Mouse (Mus musculus) liver, embryonic 14.5 days (tissue): ENCODE measurements at regions not wholly inside any gene's neighbourhood (a gene's known extent, or its start where the extent isn't known, plus 50 kb on each side); places are given as distances from the start of the nearest gene placed in this dataset.

Experiments
- ATAC-seq: fragments of 200-750 bp; cut with Nextera tagmentation; 2 replicates; pipeline ENCODE4 v1.8.0; 2017; ENCODE audit warnings: moderate number of reproducible peaks, mild to moderate bottlenecking, moderate library complexity; ENCODE audit not compliant: insufficient read depth
- DNase-seq, 3 experiments: peaks; one replicate each; pipeline ENCODE4 v3.0.0-alpha.2; 2012 to 2013; ENCODE audit warnings: low read depth in 3 of 3, low spot score in 3 of 3
- H3K27ac ChIP-seq: fragments of 300-500 bp; sonication (generic); 2 replicates; pipeline ENCODE4 v1.5.1; 2014; ENCODE audit warnings: moderate library complexity, mild to moderate bottlenecking, control low read depth, inconsistent platforms
- H3K27me3 ChIP-seq: fragments of 300-500 bp; sonication (generic); 2 replicates; pipeline ENCODE4 v1.6.1; 2014; ENCODE audit warnings: mild to moderate bottlenecking, low read length, moderate library complexity; ENCODE audit not compliant: control insufficient read depth, insufficient read depth
- H3K36me3 ChIP-seq: fragments of 300-500 bp; sonication (generic); replicated peaks from 2 replicates; pipeline ENCODE4 v1.6.1; 2014; ENCODE audit warnings: low read depth; ENCODE audit not compliant: control insufficient read depth, insufficient read depth
- H3K4me1 ChIP-seq, 2 experiments: fragments of 200-500 bp in 1 of 2; fragments of 300-500 bp in 1 of 2; sonication (generic) in 1 of 2; replicated peaks; 2 replicates each; pipeline ENCODE4 v1.6.1; 2012 to 2014; ENCODE audit warnings: antibody characterized with exemption in 1 of 2, inconsistent platforms in 1 of 2, low read length in 1 of 2; ENCODE audit not compliant: control insufficient read depth in 2 of 2, insufficient read depth in 2 of 2
- H3K4me2 ChIP-seq: fragments of 300-500 bp; sonication (generic); 2 replicates; pipeline ENCODE4 v1.6.1; 2014; ENCODE audit warnings: low read depth, mild to moderate bottlenecking, control low read depth, moderate library complexity
- H3K4me3 ChIP-seq, 2 experiments: fragments of 200-500 bp in 1 of 2; fragments of 300-500 bp in 1 of 2; sonication (generic) in 1 of 2; 2 replicates each; pipeline ENCODE4 v1.5.1; 2012 to 2014; ENCODE audit warnings: low read depth in 2 of 2, low read length in 2 of 2, mild to moderate bottlenecking in 2 of 2, control low read depth in 1 of 2, inconsistent platforms in 1 of 2, moderate library complexity in 1 of 2; ENCODE audit not compliant: insufficient read depth in 1 of 2
- H3K9ac ChIP-seq: fragments of 300-500 bp; sonication (generic); replicated peaks from 2 replicates; pipeline ENCODE4 v1.6.1; 2014; ENCODE audit warnings: mild to moderate bottlenecking, control low read depth, moderate library complexity
- H3K9me3 ChIP-seq: fragments of 300-500 bp; sonication (generic); 2 replicates; pipeline ENCODE4 v1.6.1; 2016; ENCODE audit warnings: low read length, mixed read lengths; ENCODE audit not compliant: control insufficient read depth
- CTCF ChIP-seq: IDR thresholded peaks from 2 replicates; pipeline ENCODE4 v1.5.1; 2016; ENCODE audit warnings: antibody characterized with exemption, low read depth, control low read depth
- EP300 ChIP-seq: IDR thresholded peaks from 2 replicates; pipeline ENCODE4 v1.6.1; 2016; ENCODE audit warnings: antibody characterized with exemption, low read depth
- whole genome bisulfite sequencing: fragments of 180-500 bp; shearing (Covaris S2); extraction: QIAGEN DNeasy Blood & Tissue Kit; methylation state at CpG from one replicate; pipeline ENCODE4 v1.1.7; 2014; ENCODE audit not compliant: insufficient replicate concordance; 5-methylcytosine and 5-hydroxymethylcytosine counted together

DNA sequence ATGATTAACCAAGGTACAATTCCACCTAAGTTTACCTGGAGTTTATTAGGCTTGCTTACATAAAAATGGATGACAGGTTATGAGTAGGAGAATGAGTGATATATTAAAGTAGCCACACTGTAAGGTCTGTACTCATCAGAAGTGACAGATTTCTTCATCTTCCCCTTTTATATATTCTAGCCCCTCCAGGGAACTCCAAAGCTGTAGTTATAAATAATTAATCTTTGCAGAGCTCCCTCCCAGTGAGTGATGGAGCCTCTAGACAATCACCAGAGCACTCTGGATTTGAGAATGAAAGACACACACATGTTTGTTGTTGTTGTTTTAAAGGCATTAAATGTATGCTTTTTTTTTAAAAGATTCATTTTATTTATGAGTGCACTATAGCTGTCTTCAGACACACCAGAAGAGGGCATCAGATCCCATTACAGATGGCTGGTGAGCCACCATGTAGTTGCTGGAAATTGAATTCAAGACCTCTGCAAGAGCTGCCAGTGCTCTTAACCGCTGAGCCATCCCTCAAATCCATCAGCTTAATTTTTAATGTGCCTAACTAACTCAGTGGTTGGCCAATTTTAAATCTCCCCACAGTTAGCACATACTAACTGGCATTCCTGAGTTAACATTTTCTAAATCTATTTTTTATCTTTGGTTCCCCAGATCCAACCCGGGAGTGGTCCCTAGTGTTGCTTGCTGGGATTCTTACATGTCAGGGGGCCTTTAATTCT is 273.5 kb downstream of the Rnf152 start:
- Histone ChIP-seq H3K27me3 (no peaks in the 10 kb centered on the region), H3K27ac (no peak overlapping the region), H3K9me3 (no peaks in the 10 kb centered on the region), H3K9ac (no peak overlapping the region), H3K4me2 (no peak overlapping the region), H3K4me1 (no peaks in the 10 kb centered on the region), H3K36me3 (no peaks in the 10 kb centered on the region), H3K4me3 (no peak overlapping the region)
- TF ChIP-seq EP300 = no peak
- 50% methylated on average over 2 of the region's 2 CpGs for WGBS
- DNase-seq (no peak), ATAC-seq (no peak)

DNA sequence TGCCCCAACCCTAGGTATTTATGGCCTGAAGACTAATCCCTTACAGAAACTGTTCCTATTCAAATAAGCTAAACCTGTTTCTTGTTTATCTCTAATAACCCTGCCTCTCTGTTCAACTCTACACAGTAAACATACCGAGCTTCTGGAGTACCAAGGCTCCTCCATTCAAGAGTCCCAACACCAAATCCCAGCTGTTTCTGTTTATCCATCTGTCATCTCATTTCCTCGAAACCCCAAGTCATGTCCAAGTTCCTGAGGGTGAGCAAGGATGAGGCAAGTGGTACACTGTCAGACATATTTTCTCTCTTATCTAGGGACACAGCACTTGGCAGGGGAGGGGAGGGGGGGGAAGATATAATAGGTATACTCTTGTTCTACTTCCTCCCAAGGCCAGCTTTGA is 274.6 kb downstream of the Rnf152 start:
- Histone ChIP-seq H3K4me1 (no peaks in the 10 kb centered on the region), H3K9me3 (no peaks in the 10 kb centered on the region), H3K9ac (no peak overlapping the region), H3K27me3 (no peaks in the 10 kb centered on the region), H3K4me3 (no peak overlapping the region), H3K27ac (no peak overlapping the region), H3K4me2 (no peak overlapping the region), H3K36me3 (no peaks in the 10 kb centered on the region)
- TF ChIP-seq CTCF = no peak
- no peak for TF ChIP-seq EP300
- DNase-seq (no peak), ATAC-seq (no peak)
- WGBS = 36% methylated on average over 2 of the region's 2 CpGs

DNA sequence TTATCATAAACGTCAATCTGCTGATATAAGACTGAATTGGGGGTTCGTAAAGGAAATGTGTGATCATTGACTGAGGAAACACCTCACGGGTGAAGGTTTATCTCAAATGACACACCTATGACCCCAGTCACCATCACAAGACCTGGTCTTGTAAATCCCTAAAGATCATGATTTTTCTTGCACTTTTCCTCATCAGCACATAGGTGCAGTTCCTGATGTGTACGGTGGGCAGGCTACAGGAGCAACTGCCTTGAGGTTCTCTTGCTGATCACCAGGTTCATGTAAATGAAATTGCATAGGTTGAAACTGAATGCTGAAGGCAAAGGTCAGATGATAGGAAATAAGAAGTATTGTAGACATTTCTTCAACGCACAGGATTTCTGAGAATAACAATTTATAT is 277.1 kb downstream of the Rnf152 start:
- 57% methylated on average over 5 of the region's 5 CpGs for WGBS
- TF ChIP-seq CTCF (no peak), EP300 (no peak)
- Histone ChIP-seq H3K36me3 (no peaks in the 10 kb centered on the region), H3K27ac (no peak overlapping the region), H3K9me3 (no peaks in the 10 kb centered on the region), H3K4me1 (no peaks in the 10 kb centered on the region), H3K4me2 (no peak overlapping the region), H3K9ac (no peak overlapping the region), H3K27me3 (no peaks in the 10 kb centered on the region), H3K4me3 (no peak overlapping the region)
- no peak for ATAC-seq
- no peak for DNase-seq

DNA sequence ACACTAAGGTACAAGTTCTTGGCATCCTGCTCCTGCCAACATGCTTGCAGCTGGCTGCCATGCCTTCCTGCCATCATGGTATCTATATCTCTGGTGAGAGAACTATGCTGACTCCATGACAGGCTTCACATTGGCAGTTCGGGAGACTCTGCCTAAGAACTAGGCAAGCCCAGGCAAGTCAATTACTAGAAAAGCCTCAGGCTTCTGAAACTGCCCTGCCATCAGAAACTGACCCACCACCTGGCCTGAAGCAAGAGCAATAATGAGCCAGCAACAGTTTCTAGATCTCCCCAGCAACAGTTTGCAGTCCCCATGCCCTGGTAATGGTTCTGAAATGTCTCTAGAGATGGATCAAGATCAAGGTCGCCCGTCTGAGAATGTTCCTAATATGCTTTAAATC is 280.8 kb downstream of the Rnf152 start:
- Histone ChIP-seq H3K9me3 (no peaks in the 10 kb centered on the region), H3K27ac (no peak overlapping the region), H3K4me3 (no peak overlapping the region), H3K36me3 (no peaks in the 10 kb centered on the region), H3K9ac (no peak overlapping the region), H3K4me2 (no peak overlapping the region), H3K27me3 (no peaks in the 10 kb centered on the region), H3K4me1 (no peaks in the 10 kb centered on the region)
- DNase-seq = no peak
- TF ChIP-seq CTCF = no peak
- TF ChIP-seq EP300 = no peak
- no peak for ATAC-seq
- 64% methylated on average over 3 of the region's 3 CpGs for WGBS

DNA sequence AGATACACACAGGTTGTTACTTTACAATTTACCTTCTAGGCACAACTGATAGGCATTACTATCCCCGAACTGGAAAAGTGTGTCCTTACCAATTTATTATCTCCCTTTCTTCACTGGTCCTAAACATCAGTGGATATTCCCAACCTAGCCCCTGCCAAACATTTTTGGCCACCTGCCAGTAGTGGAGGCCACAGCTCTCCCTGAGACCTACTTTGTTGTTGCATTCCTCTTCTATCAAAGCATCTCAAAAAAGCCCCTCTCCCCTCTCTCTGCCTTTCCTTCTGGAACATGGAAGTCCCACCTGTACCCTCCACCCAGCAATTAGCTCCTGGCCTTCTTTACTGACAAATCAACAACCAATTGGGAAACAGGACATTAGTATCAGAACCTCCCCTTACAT is 282.2 kb downstream of the Rnf152 start:
- 38% methylated on average over 1 of the region's 1 CpGs for WGBS
- H3K27me3 ChIP-seq = no peaks in the 10 kb centered on the region
- ATAC-seq = no peak

More for the DNA sequence above, 282.2 kb downstream of the Rnf152 start:
- TF ChIP-seq EP300 (no peak), CTCF (no peak)
- no peak for DNase-seq
- no peaks in the 10 kb centered on the region for H3K4me1 ChIP-seq
- H3K4me2 ChIP-seq = no peak overlapping the region
- H3K27ac ChIP-seq = no peak overlapping the region
- H3K9me3 ChIP-seq = no peaks in the 10 kb centered on the region
- no peaks in the 10 kb centered on the region for H3K36me3 ChIP-seq
- no peak overlapping the region for H3K4me3 ChIP-seq
- H3K9ac ChIP-seq = no peak overlapping the region
